Mouse (Mus musculus) hindbrain, embryonic 10.5 days (tissue): ENCODE measurements at regions not wholly inside any gene's neighbourhood (a gene's known extent, or its start where the extent isn't known, plus 50 kb on each side); places are given as distances from the start of the nearest gene placed in this dataset.

Experiments
- DNase-seq: peaks from one replicate; pipeline ENCODE4 v3.0.0-alpha.2; 2017; ENCODE audit warnings: low spot score
- H3K27ac ChIP-seq: fragments of 300-500 bp; sonication (generic); 2 replicates; pipeline ENCODE4 v1.5.1; 2016; ENCODE audit warnings: mild to moderate bottlenecking, moderate library complexity
- H3K27me3 ChIP-seq: fragments of 300-500 bp; sonication (generic); 2 replicates; pipeline ENCODE4 v1.6.1; 2016; ENCODE audit warnings: mild to moderate bottlenecking; ENCODE audit not compliant: poor library complexity, insufficient read depth, severe bottlenecking
- H3K36me3 ChIP-seq: fragments of 300-500 bp; sonication (generic); 2 replicates; pipeline ENCODE4 v1.6.1; 2016; ENCODE audit warnings: mild to moderate bottlenecking, moderate library complexity
- H3K4me1 ChIP-seq: fragments of 300-500 bp; sonication (generic); replicated peaks from 2 replicates; pipeline ENCODE4 v1.6.1; 2016; ENCODE audit warnings: mild to moderate bottlenecking
- H3K4me3 ChIP-seq: fragments of 300-500 bp; sonication (generic); 2 replicates; pipeline ENCODE4 v1.5.1; 2016; ENCODE audit warnings: mild to moderate bottlenecking, moderate library complexity
- H3K9me3 ChIP-seq: fragments of 300-500 bp; sonication (generic); 2 replicates; pipeline ENCODE4 v1.6.1; 2016; ENCODE audit warnings: mild to moderate bottlenecking, moderate library complexity
- WGBS: fragments of 180-500 bp; shearing (Covaris S2); methylation state at CpG from one replicate; pipeline ENCODE4 v1.1.7; 2016; 5-methylcytosine and 5-hydroxymethylcytosine counted together

DNA sequence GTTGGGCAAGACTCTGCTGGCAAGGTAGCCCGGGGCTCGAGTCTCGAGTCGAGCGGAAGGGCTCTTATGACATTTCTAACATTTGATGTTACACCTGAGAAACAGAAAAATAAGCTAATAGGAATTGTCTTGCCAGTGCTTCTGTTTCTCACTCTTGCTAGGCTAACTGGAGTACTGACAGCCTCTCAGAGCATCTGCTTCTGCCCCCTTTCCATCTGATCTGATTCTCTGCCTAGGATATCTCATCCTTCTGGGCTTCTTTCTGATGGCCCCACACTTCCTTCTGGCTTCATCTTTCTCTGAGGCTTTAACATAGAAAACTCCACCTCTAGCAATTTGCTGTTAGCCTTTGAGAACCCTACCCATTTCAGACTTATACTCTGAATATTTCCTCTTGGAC lies 95.0 kb upstream of the Arhgef9 start:
- Histone ChIP-seq H3K27me3 (no peaks in the 10 kb centered on the region), H3K4me3 (no peak overlapping the region), H3K9me3 (no peaks in the 10 kb centered on the region), H3K4me1 (no peaks in the 10 kb centered on the region), H3K27ac (no peak overlapping the region), H3K36me3 (no peaks in the 10 kb centered on the region)
- no peak for DNase-seq
- 89% methylated on average over 5 of the region's 5 CpGs for WGBS

DNA sequence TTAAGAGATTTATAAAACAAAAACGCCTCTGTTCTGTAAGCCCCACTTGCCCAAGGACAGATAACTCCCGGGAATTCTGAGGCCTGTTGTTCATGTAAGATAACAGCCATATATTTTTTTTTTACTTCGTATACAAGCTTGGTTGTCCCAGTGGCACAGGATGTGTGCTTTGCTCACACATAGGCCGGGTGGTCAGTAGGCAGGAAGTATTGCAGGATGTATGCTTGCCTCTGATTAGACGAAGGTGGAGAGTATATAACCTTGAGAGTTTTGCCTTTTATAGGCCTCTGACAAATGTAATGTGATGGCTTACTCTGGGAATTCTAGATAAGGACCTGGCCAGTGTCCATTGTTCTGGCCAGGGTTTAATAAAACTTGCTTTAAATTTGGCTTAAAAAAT lies 85.4 kb upstream of the Arhgef9 start:
- Histone ChIP-seq H3K9me3 (no peaks in the 10 kb centered on the region), H3K4me1 (no peaks in the 10 kb centered on the region), H3K27ac (no peak overlapping the region), H3K36me3 (no peaks in the 10 kb centered on the region), H3K27me3 (no peaks in the 10 kb centered on the region), H3K4me3 (no peak overlapping the region)
- no peak for DNase-seq
- WGBS, result 73% methylated on average over 5 of the region's 5 CpGs

DNA sequence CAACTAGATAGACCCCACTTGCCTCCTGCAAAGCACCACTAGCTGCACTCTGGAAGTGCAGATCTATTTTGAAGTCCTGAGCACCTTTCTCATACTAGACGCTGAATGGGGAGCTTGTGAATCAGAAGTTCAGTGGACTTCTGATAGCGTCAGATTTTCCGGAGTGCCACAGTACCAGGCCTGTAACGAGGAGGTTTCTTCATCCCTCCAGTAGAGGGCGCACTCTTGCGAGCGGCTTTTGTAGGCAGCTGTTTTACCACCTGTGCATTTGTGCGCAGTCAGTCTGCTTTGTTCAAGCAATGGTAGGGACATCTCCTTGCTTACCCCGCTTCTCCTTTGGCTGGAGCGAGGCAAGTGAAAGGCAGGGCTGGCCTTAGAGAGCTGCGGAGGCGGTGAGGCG lies 56.9 kb upstream of the Arhgef9 start:
- H3K27me3 ChIP-seq, result no peaks in the 10 kb centered on the region
- no peaks in the 10 kb centered on the region for H3K9me3 ChIP-seq
- no peak overlapping the region for H3K4me3 ChIP-seq
- no peaks in the 10 kb centered on the region for H3K4me1 ChIP-seq
- H3K36me3 ChIP-seq, result no peaks in the 10 kb centered on the region
- peak; percentile 27 for DNase-seq
- H3K27ac ChIP-seq, result no peak overlapping the region
- 27% methylated on average over 13 of the region's 13 CpGs for WGBS
